Mouse (Mus musculus): ENCODE data around the gene Ahnak2.

DNA sequence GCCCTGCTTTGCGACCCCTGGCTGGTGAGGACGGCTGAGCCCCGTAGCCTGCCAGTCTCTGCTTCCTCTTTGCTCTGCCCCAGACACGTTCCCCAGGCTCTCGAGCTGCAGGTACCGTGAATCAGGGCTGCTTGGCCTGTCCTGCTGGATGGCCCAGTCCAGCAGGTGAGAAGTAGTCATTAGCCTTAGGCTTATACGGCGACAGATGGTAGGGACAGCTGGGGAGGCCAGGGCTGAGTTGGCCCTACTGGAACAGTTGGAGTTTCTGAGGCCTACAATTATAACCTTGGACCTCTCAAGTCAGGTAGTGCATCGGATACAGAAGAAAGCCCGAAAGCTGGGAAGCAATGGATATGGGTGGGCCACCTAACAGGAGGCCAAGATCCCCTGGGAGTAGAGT is 69.9 kb downstream of the Ahnak2 start:
- TF ChIP-seq CTCF (IDR thresholded peaks at IDR 0.05; ENCODE audit: low read depth, low read length) (no peak), POLR2A (IDR thresholded peaks at IDR 0.05; ENCODE audit: extremely low read depth, insufficient read depth, low read length) (no peak)

Measured in liver, adult 2 months (tissue).